Mouse (Mus musculus) effector memory CD4-positive, alpha-beta T cell, adult 7 months (primary cell): ENCODE results near the gene Ogfod1. TPM values are rescaled to one million over a fixed set of nuclear protein-coding genes. Genes with fewer than 3 reads are reported as not detected.

ENCODE experiments used
- polyA plus RNA-seq: library from polyadenylated mRNA; unstranded; fragments of 100-300 nt; shearing (Covaris generic); gene quantifications from one replicate; pipeline ENCODE4 v1.2.1, GENCODE M21; 2017

The Ogfod1 gene
- 12.9 TPM for polyA plus RNA-seq

DNA sequence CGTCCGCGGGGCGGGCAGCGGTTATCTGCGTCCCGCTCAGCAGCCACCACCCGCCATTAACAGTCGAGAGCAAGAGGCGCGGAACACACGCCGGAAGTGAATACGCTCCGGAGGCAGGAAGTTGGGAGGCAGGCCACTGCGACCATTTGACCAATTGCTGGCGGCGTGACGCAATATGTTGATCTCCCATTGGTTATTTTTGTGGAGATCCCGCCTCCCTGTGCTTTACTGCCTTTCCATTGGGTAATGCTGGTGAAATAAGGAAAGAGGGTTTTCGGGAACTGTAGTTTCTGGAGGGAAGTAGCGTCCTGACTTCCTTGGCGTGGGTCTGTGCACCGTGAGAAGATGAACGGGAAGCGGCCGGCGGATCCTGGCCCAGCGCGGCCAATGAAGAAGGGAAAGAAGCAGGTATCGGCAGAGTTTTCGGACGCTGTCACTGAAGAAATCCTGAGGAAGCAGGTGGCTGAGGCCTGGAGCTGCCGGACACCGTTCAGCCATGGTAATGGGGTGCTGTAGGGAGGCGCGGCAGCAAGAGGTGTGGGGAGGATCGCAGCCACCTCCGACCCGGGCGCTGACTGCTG, at the start of gene Ogfod1, which contains the start of gene Nudt21:
Ogfod1 (plus strand) TSS at position 255 of the 581 bp plus-strand sequence.
Nudt21 (minus strand) TSS at position 88 of the 581 bp plus-strand sequence.

DNA sequence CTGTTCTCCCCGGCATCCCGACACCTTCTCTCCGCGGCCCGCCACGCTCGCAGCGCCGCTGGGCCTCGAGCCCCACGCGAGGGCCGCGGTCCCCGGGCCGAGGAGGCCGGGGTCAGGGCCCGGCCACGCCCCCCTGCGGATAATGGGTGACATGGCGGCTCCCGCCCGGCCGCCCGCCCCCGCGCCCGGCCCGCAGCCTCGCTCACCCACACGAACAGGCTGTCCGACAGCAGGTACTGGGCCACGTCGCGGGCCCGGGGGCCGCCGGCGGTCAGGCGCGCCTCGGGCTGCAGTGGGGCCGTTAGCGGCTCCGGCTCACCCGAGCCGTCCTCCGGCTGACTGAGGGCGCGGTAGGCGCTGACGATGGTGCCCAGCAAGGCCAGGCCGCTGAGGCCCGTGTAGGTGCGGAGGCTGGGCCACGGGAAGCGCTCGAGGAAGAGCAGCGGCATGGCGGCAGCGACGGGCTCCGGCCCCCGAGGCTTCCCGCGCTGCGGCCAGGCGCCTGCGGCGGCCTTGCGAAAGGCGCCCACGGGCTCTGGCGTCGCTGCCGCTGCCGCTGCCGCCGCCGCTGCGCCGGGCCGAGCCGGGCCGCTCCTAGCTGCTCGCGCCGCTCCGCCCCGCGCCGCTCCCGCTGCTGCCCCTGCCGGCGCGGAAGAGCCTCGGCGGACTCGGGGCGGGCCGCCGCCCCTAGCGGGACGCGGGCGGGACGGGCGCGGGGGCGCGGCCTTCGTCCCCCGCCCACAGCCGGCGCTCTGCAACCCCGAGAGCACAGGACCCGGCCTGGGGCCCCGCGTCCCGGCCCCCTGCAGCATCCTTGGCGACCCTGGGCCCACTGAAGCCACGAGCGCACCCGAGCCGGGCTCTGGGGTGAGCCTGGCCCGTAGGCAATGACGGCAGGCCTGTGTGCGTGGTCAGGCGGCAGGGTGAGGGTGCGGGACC, 24.7 kb upstream of the Ogfod1 start, which contains the start of gene Amfr:
Amfr (minus strand) TSS at position 830 of the 939 bp plus-strand sequence.

DNA sequence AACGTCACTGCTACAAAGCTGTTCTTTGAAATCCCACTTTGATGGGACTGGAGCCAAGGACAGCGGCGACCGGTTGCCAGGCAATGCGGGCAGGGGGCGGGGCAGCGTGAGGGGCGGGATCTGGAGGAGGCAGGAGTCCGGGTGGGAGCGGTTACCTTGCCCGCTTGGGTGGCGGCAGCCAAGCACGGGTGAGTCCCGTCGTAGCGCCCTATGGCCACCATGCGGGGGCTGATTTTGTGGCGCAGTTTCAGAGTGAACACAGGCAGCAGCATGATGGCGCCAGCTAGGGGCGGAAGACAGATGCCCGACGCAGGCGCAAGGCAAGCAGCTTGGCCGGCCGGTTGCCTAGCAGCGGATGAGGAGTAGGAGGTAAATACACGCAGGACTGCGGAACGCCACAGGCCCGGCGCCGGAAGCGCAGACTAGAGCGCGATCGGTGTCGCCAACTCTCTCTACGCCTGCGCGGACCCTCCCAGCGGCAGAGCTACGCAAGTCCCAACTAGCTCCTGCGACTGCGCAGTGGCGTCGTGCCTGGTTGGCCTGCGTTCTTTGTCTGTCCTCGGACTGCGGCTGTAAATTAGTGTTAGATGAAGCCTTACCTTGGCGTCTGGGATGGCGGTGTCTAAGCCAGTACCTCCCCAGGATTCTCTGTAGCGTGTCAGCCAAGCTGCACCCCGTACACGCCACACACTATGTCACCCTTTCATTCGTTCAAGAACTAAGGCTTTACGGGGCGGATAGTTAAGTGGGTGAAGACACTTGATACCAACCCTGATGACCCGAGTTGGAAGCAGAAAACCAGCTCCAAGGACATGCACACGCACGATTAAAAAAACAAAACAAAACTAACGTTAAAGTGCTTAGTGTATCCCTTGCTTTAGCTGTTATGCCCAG, 61.3 kb downstream of the Ogfod1 start, which contains the start of gene Bbs2:
Bbs2 (minus strand) TSS at position 848 of the 894 bp plus-strand sequence.

Other genes starting within 250 kb of the Ogfod1 start
- 1.2 TPM for gene Gnao1, start 227.2 kb upstream of the Ogfod1 start, polyA plus RNA-seq
- 146 TPM for gene Amfr, start 24.4 kb upstream of the Ogfod1 start, polyA plus RNA-seq
- 125 TPM for gene Nudt21, start 167 bp upstream of the Ogfod1 start, polyA plus RNA-seq
- gene Bbs2, start 61.7 kb downstream of the Ogfod1 start, polyA plus RNA-seq: 8.4 TPM
- gene Mt4, start 100.0 kb downstream of the Ogfod1 start, polyA plus RNA-seq: not detected
- gene Mt3, start 115.4 kb downstream of the Ogfod1 start, polyA plus RNA-seq: 2.0 TPM
- gene Mt2, start 135.5 kb downstream of the Ogfod1 start, polyA plus RNA-seq: 8.0 TPM
- 59.8 TPM for gene Mt1, start 141.9 kb downstream of the Ogfod1 start, polyA plus RNA-seq
- 37.0 TPM for gene Nup93, start 177.4 kb downstream of the Ogfod1 start, polyA plus RNA-seq